Mouse (Mus musculus): ENCODE results near the gene Olfr393.

Olfr393 gene

GRCm38 (mm10) chr11:73851354-73851753, at the start of gene Olfr393:
TSS of gene Olfr393 (minus strand) at chr11:73851454.
- no peak for DNase-seq (ENCODE audit: low spot score)

GRCm38 (mm10) chr11:73890671-73891070, 39.4 kb upstream of the Olfr393 start, which contains the start of gene Olfr394:
TSS of gene Olfr394 (minus strand) at chr11:73890771.
- DNase-seq (ENCODE audit: low spot score) = no peak

- DNase-seq (ENCODE audit: low spot score) = no peak
These were observed 34.3 kb downstream of the Olfr393 start, which contains the start of gene Olfr392 for GRCm38 (mm10) chr11:73816949-73817348. TSS of gene Olfr392 (minus strand) at chr11:73817049.

- DNase-seq (ENCODE audit: low spot score) = no peak
These were observed 48.3 kb downstream of the Olfr393 start, which contains the start of gene Olfr391-ps for GRCm38 (mm10) chr11:73802952-73803351. TSS of gene Olfr391-ps (minus strand) at chr11:73803052.

All from c-Kit-positive CD71-positive TER-119-positive erythroid progenitor cells, embryonic 14.5 days (primary cell).